Mouse (Mus musculus) brain, embryonic 14.5 days (tissue): ENCODE measurements around the gene Atg7.

Experiments
- CTCF ChIP-seq: fragments of 200-500 bp; IDR thresholded peaks from 2 replicates; pipeline ENCODE4 v1.5.1; 2012; ENCODE audit warnings: inconsistent platforms, mild to moderate bottlenecking, moderate library complexity, borderline replicate concordance; ENCODE audit not compliant: insufficient read depth, insufficient read length; ENCODE audit errors: extremely low read depth
- POLR2A ChIP-seq: fragments of 200-500 bp; IDR thresholded peaks from 2 replicates; pipeline ENCODE4 v1.6.1; 2012; ENCODE audit warnings: mild to moderate bottlenecking, inconsistent platforms, borderline replicate concordance; ENCODE audit not compliant: poor library complexity, insufficient read depth, insufficient read length, severe bottlenecking; ENCODE audit errors: extremely low read depth

- TF ChIP-seq CTCF = no peak
- TF ChIP-seq POLR2A = no peak
Measured at GRCm38 (mm10) chr6:114901921-114902320, 259.0 kb downstream of the Atg7 start.
